Mouse (Mus musculus): ENCODE measurements around the gene Trex1.

- no peak for TF ChIP-seq EP300 (IDR thresholded peaks at IDR 0.05; ENCODE audit: low read depth)
- TF ChIP-seq CTCF (IDR thresholded peaks at IDR 0.05; ENCODE audit: low read depth) = no peak
Measured at GRCm38 (mm10) chr9:109009636-109010315, 49.8 kb downstream of the Trex1 start.
